ENCODE assay signal across 17 mouse cellular contexts in genomic region chr11:116084166-116084565, GRCm38 (mm10). TPM values are rescaled to one million over a fixed set of nuclear protein-coding genes. Genes with fewer than 3 reads are reported as not detected.
DNase-seq lines count a peak whose midpoint lies in the region; ATAC-seq and TF ChIP-seq lines count a peak whose summit lies in the region.
"Had no signal": no experiment of that assay in that cellular context is flagged by ENCODE, and none has a peak within 500 bp of the region (broad histone marks: within the 10 kb centered on the region; RNA-seq: fewer than 3 reads in every experiment).

No protein-coding gene starts in this region.

- ATAC-seq in liver, embryonic 11.5 days (replicated peaks; ENCODE audit: low FRiP score), result no peak
- ATAC-seq in megakaryocyte-erythroid progenitor cell, adult 5-6 weeks (replicated peaks; ENCODE audit: low FRiP score, low TSS enrichment, poor library complexity, severe bottlenecking), result peak; percentile 17; the same call in 1 of the 2 replicates
- ATAC-seq in midbrain, embryonic 13.5 days, result no peak
- no peak for ATAC-seq in CD4-positive, CD25-positive, alpha-beta regulatory T cell, adult 4 months

- peak; percentile 17 for DNase-seq in gastrocnemius, adult 2 months
- no peak for DNase-seq in gastrocnemius, postnatal 25 days
- peak; percentile 64 for DNase-seq in c-Kit-negative CD71-positive TER-119-positive erythroid progenitor cells, embryonic 14.5 days (ENCODE audit: low read depth, low spot score)
- DNase-seq in liver, embryonic 11.5 days (ENCODE audit: low spot score), result no peak
- DNase-seq: adrenal gland, postnatal 25 days; B cell, adult 2 months; gastrocnemius, postnatal 10 days; heart, adult 2 months; lung, embryonic 14.5 days; right cerebral cortex, postnatal 25 days; thymus, postnatal 36 days had no signal

- no peaks in the 10 kb centered on the region for H3K27me3 ChIP-seq in liver, embryonic 11.5 days (replicated peaks; ENCODE audit: control insufficient read depth, insufficient read depth, low read length)
- H3K27me3 ChIP-seq in midbrain, embryonic 13.5 days, result no peaks in the 10 kb centered on the region
- H3K27me3 ChIP-seq: kidney, embryonic 15.5 days; neural tube, embryonic 12.5 days had no signal

- H3K9me3 ChIP-seq in liver, embryonic 11.5 days (ENCODE audit: control insufficient read depth, low read length), result no peaks in the 10 kb centered on the region
- H3K9me3 ChIP-seq in midbrain, embryonic 13.5 days, result no peaks in the 10 kb centered on the region
- H3K9me3 ChIP-seq: kidney, embryonic 15.5 days; neural tube, embryonic 12.5 days had no signal

- H3K4me3 ChIP-seq in gastrocnemius, adult 2 months, result no peak overlapping the region
- H3K4me3 ChIP-seq in liver, embryonic 11.5 days (ENCODE audit: low read depth, low read length), result no peak overlapping the region
- H3K4me3 ChIP-seq in midbrain, embryonic 13.5 days (replicated peaks), result no peak overlapping the region
- H3K4me3 ChIP-seq: heart, adult 2 months; kidney, embryonic 15.5 days; neural tube, embryonic 12.5 days had no signal

- H3K9ac ChIP-seq in liver, embryonic 11.5 days (ENCODE audit: low read depth, low read length), result no peak overlapping the region
- H3K9ac ChIP-seq in midbrain, embryonic 13.5 days (replicated peaks), result no peak overlapping the region
- H3K9ac ChIP-seq: kidney, embryonic 15.5 days; lung, embryonic 14.5 days; neural tube, embryonic 12.5 days had no signal

- no peak overlapping the region for H3K4me2 ChIP-seq in liver, embryonic 11.5 days
- H3K4me2 ChIP-seq in midbrain, embryonic 13.5 days (replicated peaks), result no peak overlapping the region
- H3K4me2 ChIP-seq: kidney, embryonic 15.5 days; lung, embryonic 14.5 days; neural tube, embryonic 12.5 days had no signal

- WGBS in liver, embryonic 11.5 days, result 66% methylated on average over 6 of the region's 6 CpGs
- 91% methylated on average over 6 of the region's 6 CpGs for WGBS in midbrain, embryonic 13.5 days

- H3K27ac ChIP-seq in gastrocnemius, adult 2 months, result no peak overlapping the region
- H3K27ac ChIP-seq in liver, embryonic 11.5 days (ENCODE audit: low read depth, low read length), result peak overlapping the region; percentile 60
- no peak overlapping the region for H3K27ac ChIP-seq in midbrain, embryonic 13.5 days
- H3K27ac ChIP-seq: heart, adult 2 months; kidney, embryonic 15.5 days; neural tube, embryonic 12.5 days had no signal

- intact Hi-C loops in gastrocnemius, adult 2 months (cut with DNase I), result no loop called here

- H3K36me3 ChIP-seq in liver, embryonic 11.5 days (ENCODE audit: control insufficient read depth, insufficient read depth, low read length), result peaks cover 28% of the 10 kb centered on the region
- H3K36me3 ChIP-seq in midbrain, embryonic 13.5 days, result peaks cover 50% of the 10 kb centered on the region

- peaks cover 52% of the 10 kb centered on the region for H3K4me1 ChIP-seq in liver, embryonic 11.5 days (replicated peaks; ENCODE audit: control insufficient read depth, insufficient read depth, low read length)
- H3K4me1 ChIP-seq in midbrain, embryonic 13.5 days (replicated peaks), result peaks cover 20% of the 10 kb centered on the region

- TF ChIP-seq CTCF in gastrocnemius, adult 2 months (IDR thresholded peaks at IDR 0.05), result no peak

RNA-seq across cellular contexts. Expression of gene Wbp2, which starts 2.6 kb away (rescaled TPM):
- 10 to 100 TPM; 77.2 to 81.8 TPM for total RNA-seq in gastrocnemius, adult 2 months (2021)
- 10 to 100 TPM; 58.1 to 64.4 TPM for total RNA-seq in gastrocnemius, postnatal 25 days (2021)
- polyA plus RNA-seq in liver, embryonic 11.5 days (2014; fragmentation: Nextera tagmentation; extraction: Ambion mirVana), result 98.8 and 105 TPM in 2 replicates
- 57.6 and 94.8 TPM in 2 replicates for total RNA-seq in megakaryocyte-erythroid progenitor cell, adult 5-6 weeks (2014; fragmentation: Nextera tagmentation)
- total RNA-seq in megakaryocyte-erythroid progenitor cell, adult 5-6 weeks (2017), result 21.2 and 23.9 TPM in 2 replicates
- polyA plus RNA-seq in midbrain, embryonic 13.5 days (2015; fragmentation: Nextera tagmentation; extraction: Ambion mirVana), result 128 and 132 TPM in 2 replicates
- polyA plus RNA-seq in CD4-positive, CD25-positive, alpha-beta regulatory T cell, adult 4 months (2017; shearing (Covaris generic)), result 100 to 1,000 TPM; 133 to 265 TPM

RNA-seq across cellular contexts. Expression of gene Unc13d, which starts 6.4 kb away (rescaled TPM):
- total RNA-seq in gastrocnemius, adult 2 months (2021), result under 1 TPM; 0.13 to 0.50 TPM
- total RNA-seq in gastrocnemius, postnatal 25 days (2021), result under 1 TPM; 0.16 to 0.38 TPM
- polyA plus RNA-seq in liver, embryonic 11.5 days (2014; fragmentation: Nextera tagmentation; extraction: Ambion mirVana), result 44.8 and 45.3 TPM in 2 replicates
- total RNA-seq in megakaryocyte-erythroid progenitor cell, adult 5-6 weeks (2014; fragmentation: Nextera tagmentation), result 47.1 and 58.7 TPM in 2 replicates
- 24.8 and 36.3 TPM in 2 replicates for total RNA-seq in megakaryocyte-erythroid progenitor cell, adult 5-6 weeks (2017)
- 1.2 TPM in 2 replicates for polyA plus RNA-seq in midbrain, embryonic 13.5 days (2015; fragmentation: Nextera tagmentation; extraction: Ambion mirVana)
- 100 to 1,000 TPM in 1 of 2 experiments, 10 to 100 TPM in 1; 73.8 to 138 TPM for polyA plus RNA-seq in CD4-positive, CD25-positive, alpha-beta regulatory T cell, adult 4 months (2017; shearing (Covaris generic))

RNA-seq across cellular contexts. Expression of gene Trim47, which starts 42.8 kb away (rescaled TPM):
- total RNA-seq in gastrocnemius, adult 2 months (2021), result 10 to 100 TPM in 1 of 2 experiments, 1 to 10 TPM in 1; 6.0 to 12.2 TPM
- total RNA-seq in gastrocnemius, postnatal 25 days (2021), result 10 to 100 TPM in 1 of 2 experiments, 1 to 10 TPM in 1; 7.9 to 14.5 TPM
- polyA plus RNA-seq in liver, embryonic 11.5 days (2014; fragmentation: Nextera tagmentation; extraction: Ambion mirVana), result 6.3 and 6.6 TPM in 2 replicates
- total RNA-seq in megakaryocyte-erythroid progenitor cell, adult 5-6 weeks (2014; fragmentation: Nextera tagmentation), result 8.7 and 12.2 TPM in 2 replicates
- 2.3 and 6.5 TPM in 2 replicates for total RNA-seq in megakaryocyte-erythroid progenitor cell, adult 5-6 weeks (2017)
- 2.0 and 3.4 TPM in 2 replicates for polyA plus RNA-seq in midbrain, embryonic 13.5 days (2015; fragmentation: Nextera tagmentation; extraction: Ambion mirVana)
- polyA plus RNA-seq in CD4-positive, CD25-positive, alpha-beta regulatory T cell, adult 4 months (2017; shearing (Covaris generic)), result not detected
- total RNA-seq: monocyte, adult 5-6 weeks had no signal

RNA-seq across cellular contexts. Expression of gene Trim65, which starts 46.8 kb away (rescaled TPM):
- total RNA-seq in gastrocnemius, adult 2 months (2021), result 1 to 10 TPM; 4.2 to 6.6 TPM
- total RNA-seq in gastrocnemius, postnatal 25 days (2021), result 1 to 10 TPM; 5.1 to 5.4 TPM
- polyA plus RNA-seq in liver, embryonic 11.5 days (2014; fragmentation: Nextera tagmentation; extraction: Ambion mirVana), result 3.1 and 3.5 TPM in 2 replicates
- 17.4 and 20.5 TPM in 2 replicates for total RNA-seq in megakaryocyte-erythroid progenitor cell, adult 5-6 weeks (2014; fragmentation: Nextera tagmentation)
- 8.2 and 8.3 TPM in 2 replicates for total RNA-seq in megakaryocyte-erythroid progenitor cell, adult 5-6 weeks (2017)
- polyA plus RNA-seq in midbrain, embryonic 13.5 days (2015; fragmentation: Nextera tagmentation; extraction: Ambion mirVana), result 1.3 and 1.8 TPM in 2 replicates
- 10 to 100 TPM; 14.4 to 17.9 TPM for polyA plus RNA-seq in CD4-positive, CD25-positive, alpha-beta regulatory T cell, adult 4 months (2017; shearing (Covaris generic))

RNA-seq across cellular contexts. Expression of gene Unk, which starts 54.0 kb away (rescaled TPM):
- 1 to 10 TPM; 7.0 to 7.4 TPM for total RNA-seq in gastrocnemius, adult 2 months (2021)
- 1 to 10 TPM; 6.1 to 6.6 TPM for total RNA-seq in gastrocnemius, postnatal 25 days (2021)
- polyA plus RNA-seq in liver, embryonic 11.5 days (2014; fragmentation: Nextera tagmentation; extraction: Ambion mirVana), result 28.9 and 34.1 TPM in 2 replicates
- total RNA-seq in megakaryocyte-erythroid progenitor cell, adult 5-6 weeks (2014; fragmentation: Nextera tagmentation), result 27.0 and 53.0 TPM in 2 replicates
- total RNA-seq in megakaryocyte-erythroid progenitor cell, adult 5-6 weeks (2017), result 11.0 and 12.0 TPM in 2 replicates
- 41.1 and 43.7 TPM in 2 replicates for polyA plus RNA-seq in midbrain, embryonic 13.5 days (2015; fragmentation: Nextera tagmentation; extraction: Ambion mirVana)
- polyA plus RNA-seq in CD4-positive, CD25-positive, alpha-beta regulatory T cell, adult 4 months (2017; shearing (Covaris generic)), result 10 to 100 TPM; 10.4 to 16.1 TPM

Comparison
In these comparisons a context has a peak if more than half of its experiments do, and no peak if none do; other contexts are left out.
1. DNase-seq: peak in gastrocnemius, adult 2 months (single experiment) and c-Kit-negative CD71-positive TER-119-positive erythroid progenitor cells, embryonic 14.5 days (single experiment); none in gastrocnemius, postnatal 25 days (single experiment) and liver, embryonic 11.5 days (single experiment).
2. RNA of gene Unc13d, which starts 6.4 kb away (total RNA-seq): 24.8 to 58.7 TPM in megakaryocyte-erythroid progenitor cell, adult 5-6 weeks; 0.13 to 0.50 TPM in gastrocnemius, adult 2 months and 0.16 to 0.38 TPM in gastrocnemius, postnatal 25 days; every median in the first group is over 10 times any median in the second.